Mouse (Mus musculus): ENCODE data around the gene Ppfia4. TPM values are rescaled to one million over a fixed set of nuclear protein-coding genes. Genes with fewer than 3 reads are reported as not detected.

The Ppfia4 gene
- polyA plus RNA-seq (2015; fragmentation: Nextera tagmentation; extraction: Ambion mirVana) = 20.2 and 25.6 TPM in 2 replicates

- no peak within 1 kb of the TSS for H3K4me3 ChIP-seq (ENCODE audit: low read depth, low read length)
- H3K27ac ChIP-seq (ENCODE audit: low read length) = no peak within 1 kb of the TSS
- no peaks in the 10 kb centered on the region for H3K36me3 ChIP-seq (ENCODE audit: control insufficient read depth, insufficient read depth, low read length)
- H3K4me2 ChIP-seq (ENCODE audit: low read length) = no peak within 1 kb of the TSS
- WGBS = 62% methylated on average over 13 of the region's 13 CpGs
- no peaks in the 10 kb centered on the region for H3K4me1 ChIP-seq (ENCODE audit: control insufficient read depth, insufficient read depth, low read length)
- H3K9me3 ChIP-seq (replicated peaks; ENCODE audit: control insufficient read depth, low read length, poor library complexity, severe bottlenecking) = no peaks in the 10 kb centered on the region
- ATAC-seq = peak; percentile 69
- H3K27me3 ChIP-seq (ENCODE audit: control insufficient read depth, insufficient read depth, low read depth, low read length) = no peaks in the 10 kb centered on the region
- no peak within 1 kb of the TSS for H3K9ac ChIP-seq (ENCODE audit: low read depth, low read length)
Observed at GRCm38 (mm10) chr1:134332770-134333271, at the start of gene Ppfia4. Gene Ppfia4 (minus strand): TSS chr1:134332928.

- peak overlapping the region; percentile 34 for H3K4me3 ChIP-seq (ENCODE audit: low read depth, low read length)
- ATAC-seq = no peak
- H3K4me2 ChIP-seq (ENCODE audit: low read length) = peak overlapping the region; percentile 59
- H3K9me3 ChIP-seq (replicated peaks; ENCODE audit: control insufficient read depth, low read length, poor library complexity, severe bottlenecking) = peaks cover 3% of the 10 kb centered on the region; the same call in 1 of the 2 replicates
- no peaks in the 10 kb centered on the region for H3K27me3 ChIP-seq (ENCODE audit: control insufficient read depth, insufficient read depth, low read depth, low read length)
- H3K9ac ChIP-seq (ENCODE audit: low read depth, low read length) = peak overlapping the region; percentile 36; the same call in 1 of the 2 replicates
- 14% methylated on average over 19 of the region's 19 CpGs for WGBS
- peaks cover 13% of the 10 kb centered on the region for H3K4me1 ChIP-seq (ENCODE audit: control insufficient read depth, insufficient read depth, low read length)
- no peaks in the 10 kb centered on the region for H3K36me3 ChIP-seq (ENCODE audit: control insufficient read depth, insufficient read depth, low read length)
- H3K27ac ChIP-seq (ENCODE audit: low read length) = no peak overlapping the region
Observed at GRCm38 (mm10) chr1:134381795-134382625, 49.3 kb upstream of the Ppfia4 start.

GRCm38 (mm10) chr1:134381051-134381450, 48.3 kb upstream of the Ppfia4 start:
- H3K36me3 ChIP-seq (ENCODE audit: control insufficient read depth, insufficient read depth, low read length) = no peaks in the 10 kb centered on the region
- H3K27me3 ChIP-seq (ENCODE audit: control insufficient read depth, insufficient read depth, low read depth, low read length) = no peaks in the 10 kb centered on the region
- H3K9me3 ChIP-seq (replicated peaks; ENCODE audit: control insufficient read depth, low read length, poor library complexity, severe bottlenecking) = peaks cover 3% of the 10 kb centered on the region; the same call in 1 of the 2 replicates
- H3K27ac ChIP-seq (ENCODE audit: low read length) = no peak overlapping the region
- 85% methylated on average over 2 of the region's 2 CpGs for WGBS
- H3K4me1 ChIP-seq (ENCODE audit: control insufficient read depth, insufficient read depth, low read length) = peaks cover 13% of the 10 kb centered on the region
- no peak overlapping the region for H3K9ac ChIP-seq (ENCODE audit: low read depth, low read length)
- ATAC-seq = no peak
- H3K4me3 ChIP-seq (ENCODE audit: low read depth, low read length) = no peak overlapping the region
- H3K4me2 ChIP-seq (ENCODE audit: low read length) = no peak overlapping the region

- ATAC-seq = no peak
Observed at GRCm38 (mm10) chr1:134374124-134374523, 41.4 kb upstream of the Ppfia4 start.

GRCm38 (mm10) chr1:134368777-134369337, 36.1 kb upstream of the Ppfia4 start:
- H3K4me2 ChIP-seq (ENCODE audit: low read length) = no peak overlapping the region
- WGBS = 54% methylated on average over 9 of the region's 9 CpGs
- H3K36me3 ChIP-seq (ENCODE audit: control insufficient read depth, insufficient read depth, low read length) = no peaks in the 10 kb centered on the region
- no peaks in the 10 kb centered on the region for H3K27me3 ChIP-seq (ENCODE audit: control insufficient read depth, insufficient read depth, low read depth, low read length)
- H3K9ac ChIP-seq (ENCODE audit: low read depth, low read length) = no peak overlapping the region
- no peaks in the 10 kb centered on the region for H3K4me1 ChIP-seq (ENCODE audit: control insufficient read depth, insufficient read depth, low read length)
- no peak overlapping the region for H3K27ac ChIP-seq (ENCODE audit: low read length)
- no peaks in the 10 kb centered on the region for H3K9me3 ChIP-seq (replicated peaks; ENCODE audit: control insufficient read depth, low read length, poor library complexity, severe bottlenecking)
- no peak overlapping the region for H3K4me3 ChIP-seq (ENCODE audit: low read depth, low read length)
- no peak for ATAC-seq

More at GRCm38 (mm10) chr1:134374124-134374523, 41.4 kb upstream of the Ppfia4 start:
- Histone ChIP-seq H3K9me3 (replicated peaks; ENCODE audit: control insufficient read depth, low read length, poor library complexity, severe bottlenecking) (no peaks in the 10 kb centered on the region), H3K27me3 (ENCODE audit: control insufficient read depth, insufficient read depth, low read depth, low read length) (no peaks in the 10 kb centered on the region), H3K27ac (ENCODE audit: low read length) (no peak overlapping the region), H3K4me1 (ENCODE audit: control insufficient read depth, insufficient read depth, low read length) (no peaks in the 10 kb centered on the region), H3K36me3 (ENCODE audit: control insufficient read depth, insufficient read depth, low read length) (no peaks in the 10 kb centered on the region), H3K9ac (ENCODE audit: low read depth, low read length) (no peak overlapping the region), H3K4me2 (ENCODE audit: low read length) (no peak overlapping the region), H3K4me3 (ENCODE audit: low read depth, low read length) (no peak overlapping the region)
- WGBS = 77% methylated on average over 2 of the region's 2 CpGs

- no peak for ATAC-seq
- Histone ChIP-seq H3K4me1 (ENCODE audit: control insufficient read depth, insufficient read depth, low read length) (peaks cover 10% of the 10 kb centered on the region), H3K4me3 (ENCODE audit: low read depth, low read length) (no peak overlapping the region), H3K36me3 (ENCODE audit: control insufficient read depth, insufficient read depth, low read length) (no peaks in the 10 kb centered on the region), H3K9ac (ENCODE audit: low read depth, low read length) (no peak overlapping the region), H3K9me3 (replicated peaks; ENCODE audit: control insufficient read depth, low read length, poor library complexity, severe bottlenecking) (no peaks in the 10 kb centered on the region), H3K27ac (ENCODE audit: low read length) (no peak overlapping the region), H3K4me2 (ENCODE audit: low read length) (no peak overlapping the region), H3K27me3 (ENCODE audit: control insufficient read depth, insufficient read depth, low read depth, low read length) (no peaks in the 10 kb centered on the region)
- 65% methylated on average over 5 of the region's 5 CpGs for WGBS
Observed at GRCm38 (mm10) chr1:134365491-134365890, 32.8 kb upstream of the Ppfia4 start.

GRCm38 (mm10) chr1:134363194-134363593, 30.5 kb upstream of the Ppfia4 start:
- Histone ChIP-seq H3K36me3 (ENCODE audit: control insufficient read depth, insufficient read depth, low read length) (peaks cover 4% of the 10 kb centered on the region; the same call in 1 of the 2 replicates), H3K9ac (ENCODE audit: low read depth, low read length) (no peak overlapping the region), H3K4me1 (ENCODE audit: control insufficient read depth, insufficient read depth, low read length) (peaks cover 23% of the 10 kb centered on the region), H3K4me2 (ENCODE audit: low read length) (no peak overlapping the region), H3K27me3 (ENCODE audit: control insufficient read depth, insufficient read depth, low read depth, low read length) (no peaks in the 10 kb centered on the region), H3K9me3 (replicated peaks; ENCODE audit: control insufficient read depth, low read length, poor library complexity, severe bottlenecking) (no peaks in the 10 kb centered on the region), H3K27ac (ENCODE audit: low read length) (no peak overlapping the region), H3K4me3 (ENCODE audit: low read depth, low read length) (no peak overlapping the region)
- ATAC-seq = no peak
- WGBS = 80% methylated on average over 4 of the region's 4 CpGs

GRCm38 (mm10) chr1:134361857-134362212, 29.1 kb upstream of the Ppfia4 start, which contains the start of gene Tmem183a:
Gene Tmem183a (minus strand): TSS chr1:134361979.
- H3K36me3 ChIP-seq (ENCODE audit: control insufficient read depth, insufficient read depth, low read length) = peaks cover 7% of the 10 kb centered on the region
- no peaks in the 10 kb centered on the region for H3K9me3 ChIP-seq (replicated peaks; ENCODE audit: control insufficient read depth, low read length, poor library complexity, severe bottlenecking)
- H3K4me3 ChIP-seq (ENCODE audit: low read depth, low read length) = peak within 1 kb of the TSS; percentile 73
- ATAC-seq = peak; percentile 98
- H3K4me1 ChIP-seq (ENCODE audit: control insufficient read depth, insufficient read depth, low read length) = peaks cover 23% of the 10 kb centered on the region
- H3K4me2 ChIP-seq (ENCODE audit: low read length) = peak within 1 kb of the TSS; percentile 77
- peak within 1 kb of the TSS; percentile 86 for H3K9ac ChIP-seq (ENCODE audit: low read depth, low read length)
- no peaks in the 10 kb centered on the region for H3K27me3 ChIP-seq (ENCODE audit: control insufficient read depth, insufficient read depth, low read depth, low read length)
- H3K27ac ChIP-seq (ENCODE audit: low read length) = peak within 1 kb of the TSS; percentile 82
- under 1% methylated on average over 35 of the region's 38 CpGs for WGBS

Data from midbrain, embryonic 16.5 days (tissue).